Mouse (Mus musculus) duodenum, adult 2 months (tissue): ENCODE measurements around the gene Rtl8c. TPM values are rescaled to one million over a fixed set of nuclear protein-coding genes. Genes with fewer than 3 reads are reported as not detected.

Source experiments
- polyA plus RNA-seq: library from polyadenylated mRNA; depleted of rRNA; stranded (reverse); fragments of >200 nt; gene quantifications from 2 replicates; pipeline ENCODE4 v1.2.3, GENCODE M21; 2012; ENCODE audit warnings: low replicate concordance; rRNA removed

The Rtl8c gene
- polyA plus RNA-seq: 4.9 and 5.6 TPM in 2 replicates

DNA sequence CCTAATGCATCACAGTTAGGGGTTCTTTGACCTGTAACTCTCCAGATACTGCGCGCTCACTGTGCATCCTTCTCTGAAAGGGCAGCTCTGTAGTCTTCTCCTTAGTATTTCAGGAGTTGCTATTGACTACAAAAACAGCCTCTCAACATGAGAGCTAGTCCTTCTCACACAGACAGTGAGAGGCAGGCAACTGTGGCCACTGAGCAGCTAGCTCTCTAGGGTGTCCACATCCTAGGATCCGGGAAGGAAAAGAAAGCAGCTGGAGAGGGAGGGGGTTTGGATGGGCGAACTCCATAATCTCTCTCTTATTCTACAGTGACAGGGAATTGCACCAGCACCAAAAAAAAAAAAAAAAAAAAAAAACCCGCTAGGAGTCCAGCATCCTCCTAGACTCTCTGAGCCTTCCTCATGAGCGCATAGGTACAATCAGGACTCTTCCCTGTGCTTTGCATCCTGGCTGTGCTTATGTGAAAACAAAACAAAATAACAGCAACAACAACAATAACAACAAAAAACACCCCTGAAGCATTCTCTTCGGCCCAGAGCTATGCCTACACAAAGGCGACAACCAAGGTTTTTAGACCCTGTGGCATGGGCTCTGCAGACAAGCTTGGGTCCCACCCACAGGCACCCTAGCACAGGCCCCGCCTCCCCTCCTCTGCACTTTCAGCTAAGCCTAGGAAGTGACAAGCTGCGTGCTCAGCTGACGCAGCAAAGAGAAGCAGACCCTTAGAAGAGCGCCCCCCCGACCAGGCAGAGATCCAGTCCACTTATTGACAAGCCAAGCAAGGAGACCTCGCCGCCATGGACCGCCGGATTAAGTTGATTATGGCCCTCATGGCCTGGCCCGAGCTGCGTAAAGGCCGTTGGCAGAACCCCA is at the start of gene Rtl8c:
Gene Rtl8c, plus strand, starts transcription at position 791 of the 880 bp plus-strand sequence.

DNA sequence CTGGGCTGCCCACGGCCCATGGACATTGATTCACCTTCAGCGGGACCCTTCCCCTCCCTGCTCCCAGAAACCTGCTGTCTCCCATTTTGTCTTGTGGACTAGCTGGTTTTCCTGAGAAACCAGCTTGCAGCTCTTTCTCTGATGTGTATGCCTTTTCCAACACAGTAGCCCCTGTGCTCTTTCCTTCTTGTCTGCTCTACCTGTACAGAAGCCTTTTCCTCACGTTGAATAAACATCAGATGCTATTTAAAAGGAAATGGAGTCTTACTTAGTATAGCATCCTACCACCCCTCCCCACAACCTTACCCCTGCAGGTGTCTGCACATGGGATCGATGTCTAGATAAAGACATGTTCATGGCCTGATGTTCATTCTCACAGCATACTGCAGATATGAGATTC is 1.0 kb downstream of the Rtl8c start, which contains the start of gene Gm14597:
Gene Gm14597, minus strand, starts transcription at position 101 of the 400 bp plus-strand sequence.

DNA sequence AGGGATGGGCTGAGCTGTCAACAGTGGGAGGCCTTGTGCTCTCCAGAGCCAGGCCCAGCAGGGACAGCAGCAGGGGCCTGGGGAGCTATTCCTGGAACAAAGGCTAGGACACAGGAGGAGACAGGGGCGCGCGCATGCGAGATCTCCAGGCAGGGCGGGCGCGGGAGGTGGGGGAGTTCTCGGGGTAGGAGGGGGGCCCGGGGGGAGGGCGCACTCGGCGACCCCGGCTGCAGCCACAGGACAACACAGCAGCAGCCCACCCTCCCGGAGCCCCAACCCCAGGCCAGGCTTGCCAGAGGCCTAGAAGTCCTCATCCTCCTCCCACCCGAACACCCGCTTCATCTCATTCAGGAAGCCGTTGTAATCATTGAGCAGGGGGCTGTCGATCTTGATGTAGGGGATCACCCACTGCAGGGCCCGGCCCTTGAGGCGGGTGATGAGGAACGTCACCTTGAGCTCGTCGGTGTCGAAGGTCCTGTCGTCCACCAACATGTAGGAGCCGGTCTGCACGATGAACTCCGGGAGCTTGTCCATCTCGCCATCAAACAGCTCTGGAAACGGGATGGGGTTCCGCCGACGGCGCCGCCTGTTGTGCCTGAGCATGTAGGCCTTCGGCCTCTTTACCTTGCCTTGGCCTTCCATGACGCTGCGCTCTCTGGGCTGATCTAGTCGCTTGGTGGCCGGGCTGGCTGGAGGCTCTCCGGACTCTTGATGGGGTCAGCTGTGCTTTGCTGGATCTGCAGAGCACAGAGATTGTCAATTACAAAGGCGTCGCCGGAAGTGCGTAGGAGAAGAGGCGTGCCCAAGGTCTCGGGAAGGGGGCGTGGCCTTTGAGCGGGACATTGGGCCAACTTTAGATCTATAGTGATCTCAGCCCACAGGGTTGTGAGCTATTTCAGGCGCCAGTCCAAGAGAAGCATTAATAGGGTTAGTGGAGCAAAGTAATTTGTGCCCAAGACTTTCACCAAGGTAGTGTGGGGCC is 35.4 kb downstream of the Rtl8c start, which contains the start of gene Rtl8a:
Gene Rtl8a, minus strand, starts transcription at position 703 of the 982 bp plus-strand sequence.

Other genes starting within 250 kb of the Rtl8c start
- gene Mospd1, start 237.5 kb upstream of the Rtl8c start, polyA plus RNA-seq: 0.16 and 0.20 TPM in 2 replicates
- not detected in 2 replicates for gene Etd, start 173.1 kb upstream of the Rtl8c start, polyA plus RNA-seq
- gene Gm14597, start 947 bp downstream of the Rtl8c start, polyA plus RNA-seq: not detected in 2 replicates
- gene Rtl8a, start 35.6 kb downstream of the Rtl8c start, polyA plus RNA-seq: 55.1 and 61.0 TPM in 2 replicates
- 37.1 and 48.1 TPM in 2 replicates for gene Rtl8b, start 62.4 kb downstream of the Rtl8c start, polyA plus RNA-seq
- gene 4930502E18Rik, start 116.8 kb downstream of the Rtl8c start, polyA plus RNA-seq: not detected in 2 replicates
- not detected in 2 replicates for gene 1700013H16Rik, start 149.8 kb downstream of the Rtl8c start, polyA plus RNA-seq
- 0.05 TPM in 1 of 2 replicates, not detected in the other for gene Zfp36l3, start 168.4 kb downstream of the Rtl8c start, polyA plus RNA-seq
- gene Xlr, start 189.7 kb downstream of the Rtl8c start, polyA plus RNA-seq: 0.07 TPM in 1 of 2 replicates, not detected in the other